Mouse (Mus musculus) heart, embryonic 11.5 days (tissue): ENCODE measurements around the gene Lmo2. TPM values are rescaled to one million over a fixed set of nuclear protein-coding genes. Genes with fewer than 3 reads are reported as not detected.

Experiments
- ATAC-seq: fragments of 200-750 bp; cut with Nextera tagmentation; replicated peaks from 2 replicates; pipeline ENCODE4 v1.8.0; 2017; ENCODE audit warnings: moderate library complexity; ENCODE audit not compliant: insufficient number of reproducible peaks, low FRiP score, low TSS enrichment
- H3K27ac ChIP-seq: fragments of 300-500 bp; sonication (generic); 2 replicates; pipeline ENCODE4 v1.5.1; 2014; ENCODE audit warnings: mild to moderate bottlenecking, low read depth, low read length
- H3K27me3 ChIP-seq: fragments of 300-500 bp; sonication (generic); 2 replicates; pipeline ENCODE4 v1.6.1; 2014; ENCODE audit warnings: mild to moderate bottlenecking, low read length, mixed read lengths; ENCODE audit not compliant: control insufficient read depth, insufficient read depth
- H3K36me3 ChIP-seq: fragments of 300-500 bp; sonication (generic); 2 replicates; pipeline ENCODE4 v1.6.1; 2014; ENCODE audit warnings: mild to moderate bottlenecking, low read length, moderate library complexity, mixed read lengths; ENCODE audit not compliant: control insufficient read depth, insufficient read depth
- H3K4me1 ChIP-seq: fragments of 300-500 bp; sonication (generic); 2 replicates; pipeline ENCODE4 v1.6.1; 2014; ENCODE audit warnings: low read length; ENCODE audit not compliant: control insufficient read depth, insufficient read depth
- H3K4me2 ChIP-seq: fragments of 300-500 bp; sonication (generic); 2 replicates; pipeline ENCODE4 v1.6.1; 2014; ENCODE audit warnings: mild to moderate bottlenecking, moderate library complexity
- H3K4me3 ChIP-seq: fragments of 300-500 bp; sonication (generic); 2 replicates; pipeline ENCODE4 v1.5.1; 2014; ENCODE audit warnings: low read depth, low read length
- H3K9ac ChIP-seq: fragments of 300-500 bp; sonication (generic); 2 replicates; pipeline ENCODE4 v1.6.1; 2014; ENCODE audit warnings: mild to moderate bottlenecking, low read depth, low read length, moderate library complexity
- H3K9me3 ChIP-seq: fragments of 300-500 bp; sonication (generic); replicated peaks from 2 replicates; pipeline ENCODE4 v1.6.1; 2016; ENCODE audit warnings: low read length; ENCODE audit not compliant: control insufficient read depth
- WGBS: fragments of 180-500 bp; shearing (Covaris S2); extraction: QIAGEN DNeasy Blood & Tissue Kit; methylation state at CpG from one replicate; pipeline ENCODE4 v1.1.7; 2014; ENCODE audit not compliant: insufficient replicate concordance; 5-methylcytosine and 5-hydroxymethylcytosine counted together
- polyA plus RNA-seq: library from polyadenylated mRNA; unstranded; fragments of >200 nt; fragmentation: Nextera tagmentation; extraction: Ambion mirVana; gene quantifications from 2 replicates; pipeline ENCODE4 v1.2.1, GENCODE M21; 2014

Gene Lmo2
- polyA plus RNA-seq, 1 experiment from 2014 or later, result 27.9 TPM

DNA sequence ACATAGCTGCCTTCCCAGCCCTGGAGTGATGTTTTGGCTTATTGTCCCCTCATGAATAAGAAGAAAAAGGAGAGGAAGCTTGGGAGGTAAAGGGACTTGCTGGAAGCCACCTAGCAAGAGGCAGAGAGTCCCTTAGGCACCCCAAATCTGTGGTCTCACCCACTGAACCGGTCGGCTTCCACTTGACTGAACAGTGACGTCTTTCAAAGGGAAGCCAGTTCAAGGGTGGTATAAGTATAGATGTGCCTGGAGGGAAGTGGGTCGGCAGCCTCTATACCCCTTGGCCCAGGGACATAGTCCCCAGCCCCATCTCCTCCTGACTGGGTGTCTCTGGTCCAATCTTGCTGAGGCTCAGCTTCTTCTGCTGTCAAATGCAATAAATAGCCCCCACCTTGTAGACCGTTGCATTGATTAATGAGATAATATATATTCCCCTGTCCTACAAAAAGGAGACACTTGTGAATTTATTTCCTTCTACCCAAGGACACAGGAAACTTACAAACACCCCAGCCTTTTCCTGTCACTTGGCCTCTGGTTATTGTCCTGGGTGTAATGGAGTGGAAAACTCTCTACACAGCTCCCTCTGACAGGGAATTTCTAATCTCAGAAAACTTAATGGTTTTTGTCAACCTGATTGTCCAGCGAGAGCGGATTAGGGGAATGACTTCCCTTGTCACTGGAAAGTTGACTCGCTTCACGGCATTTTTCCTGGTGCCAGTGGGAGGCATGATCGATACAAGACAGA lies 21.9 kb upstream of the Lmo2 start:
- Histone ChIP-seq H3K4me2 (no peak overlapping the region), H3K4me1 (no peaks in the 10 kb centered on the region), H3K27me3 (no peaks in the 10 kb centered on the region), H3K27ac (no peak overlapping the region), H3K4me3 (no peak overlapping the region), H3K9me3 (no peaks in the 10 kb centered on the region), H3K9ac (no peak overlapping the region), H3K36me3 (no peaks in the 10 kb centered on the region)
- 55% methylated on average over 10 of the region's 10 CpGs for WGBS
- ATAC-seq, result no peak

DNA sequence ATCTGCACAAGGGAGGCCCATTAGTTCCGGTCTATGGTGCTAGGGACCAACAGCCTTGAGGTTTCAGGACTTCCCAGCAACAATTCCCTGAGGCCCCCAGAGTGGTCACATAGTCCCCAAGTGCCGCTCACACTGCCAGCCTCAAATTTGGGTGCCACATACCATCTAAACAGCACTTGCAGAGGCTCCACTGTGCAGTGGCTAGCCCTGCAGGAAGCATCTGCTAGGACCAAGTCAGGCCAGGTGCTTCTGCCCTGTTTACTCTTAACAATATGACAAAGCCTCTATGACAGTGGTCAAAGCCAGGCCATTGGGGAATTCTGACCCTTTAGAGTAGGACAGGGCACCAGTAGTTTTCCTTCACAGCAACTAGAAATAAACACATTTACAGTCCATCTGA lies 21.1 kb upstream of the Lmo2 start:
- WGBS, result 90% methylated on average over 2 of the region's 2 CpGs
- no peak overlapping the region for H3K4me2 ChIP-seq
- H3K27ac ChIP-seq, result no peak overlapping the region
- H3K4me3 ChIP-seq, result no peak overlapping the region
- ATAC-seq, result no peak
- no peak overlapping the region for H3K9ac ChIP-seq
- no peaks in the 10 kb centered on the region for H3K36me3 ChIP-seq
- no peaks in the 10 kb centered on the region for H3K27me3 ChIP-seq
- H3K9me3 ChIP-seq, result no peaks in the 10 kb centered on the region
- H3K4me1 ChIP-seq, result no peaks in the 10 kb centered on the region

DNA sequence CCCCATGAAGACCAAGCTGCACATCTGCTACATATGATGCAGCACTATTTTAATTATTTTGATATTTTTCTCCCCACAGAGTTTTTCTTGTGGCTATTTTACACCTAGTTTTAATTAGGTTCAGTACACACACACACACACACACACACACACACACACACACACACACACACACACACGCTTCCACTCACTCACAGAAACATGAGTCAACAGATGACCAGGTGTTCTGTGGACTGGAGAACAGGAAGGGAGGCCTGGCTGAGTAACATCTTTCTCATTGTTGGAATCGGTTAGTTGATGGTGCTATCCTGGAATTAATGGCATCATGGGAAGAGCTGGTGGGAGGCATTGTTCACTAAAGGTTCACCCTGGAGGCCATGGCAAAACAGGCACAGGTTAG lies 20.1 kb upstream of the Lmo2 start:
- H3K27me3 ChIP-seq, result no peaks in the 10 kb centered on the region
- no peak overlapping the region for H3K4me2 ChIP-seq
- H3K4me3 ChIP-seq, result no peak overlapping the region
- no peak for ATAC-seq
- no peak overlapping the region for H3K9ac ChIP-seq
- WGBS, result 85% methylated on average over 2 of the region's 2 CpGs
- no peaks in the 10 kb centered on the region for H3K9me3 ChIP-seq
- no peak overlapping the region for H3K27ac ChIP-seq
- no peaks in the 10 kb centered on the region for H3K36me3 ChIP-seq
- H3K4me1 ChIP-seq, result no peaks in the 10 kb centered on the region

DNA sequence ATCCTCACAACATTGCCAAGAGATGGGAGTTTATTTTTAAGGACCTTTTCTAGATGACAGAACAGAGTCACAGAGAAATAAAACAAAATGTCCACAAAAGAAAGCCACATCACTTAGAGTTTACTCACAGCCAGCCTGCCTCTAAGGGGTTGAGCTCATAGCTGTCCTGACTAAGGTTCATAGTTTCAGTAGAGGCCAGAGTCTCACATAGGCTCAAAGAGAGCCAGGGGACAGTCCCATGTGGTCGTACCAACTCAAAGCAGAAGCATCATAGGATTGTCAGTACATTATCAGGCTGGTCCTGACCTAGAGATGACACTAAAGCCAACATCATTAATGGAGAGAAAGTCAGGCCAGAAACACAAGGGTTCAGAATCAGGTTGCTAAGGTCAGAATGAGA lies 19.2 kb upstream of the Lmo2 start:
- Histone ChIP-seq H3K27me3 (no peaks in the 10 kb centered on the region), H3K4me3 (no peak overlapping the region), H3K36me3 (no peaks in the 10 kb centered on the region), H3K4me2 (no peak overlapping the region), H3K9me3 (no peaks in the 10 kb centered on the region), H3K4me1 (no peaks in the 10 kb centered on the region), H3K9ac (no peak overlapping the region), H3K27ac (no peak overlapping the region)
- no peak for ATAC-seq
- WGBS, result 75% methylated on average over 1 of the region's 1 CpGs

DNA sequence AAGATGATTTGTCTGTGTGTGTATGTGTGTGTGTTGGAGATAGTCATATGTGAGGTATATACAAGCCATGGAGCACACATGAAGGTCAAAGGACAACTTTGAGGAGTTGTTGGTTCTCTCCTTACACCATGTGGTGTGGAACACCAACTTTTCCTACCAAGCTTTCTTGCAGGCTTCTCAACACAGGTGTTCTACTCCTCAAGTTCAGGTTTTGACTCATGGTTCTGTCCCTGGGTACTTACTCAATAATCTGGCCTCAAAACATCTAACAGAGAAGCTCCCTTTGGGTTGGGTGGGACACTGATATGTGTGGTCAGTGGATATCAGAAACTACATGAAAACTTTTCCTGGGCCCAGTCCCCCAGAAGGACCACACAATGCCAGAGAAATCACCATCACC lies 18.8 kb upstream of the Lmo2 start:
- H3K27me3 ChIP-seq, result no peaks in the 10 kb centered on the region
- H3K4me3 ChIP-seq, result no peak overlapping the region
- H3K9ac ChIP-seq, result no peak overlapping the region
- no peaks in the 10 kb centered on the region for H3K4me1 ChIP-seq
- H3K9me3 ChIP-seq, result no peaks in the 10 kb centered on the region
- no peak overlapping the region for H3K27ac ChIP-seq
- H3K4me2 ChIP-seq, result no peak overlapping the region
- no peak for ATAC-seq
- no peaks in the 10 kb centered on the region for H3K36me3 ChIP-seq

DNA sequence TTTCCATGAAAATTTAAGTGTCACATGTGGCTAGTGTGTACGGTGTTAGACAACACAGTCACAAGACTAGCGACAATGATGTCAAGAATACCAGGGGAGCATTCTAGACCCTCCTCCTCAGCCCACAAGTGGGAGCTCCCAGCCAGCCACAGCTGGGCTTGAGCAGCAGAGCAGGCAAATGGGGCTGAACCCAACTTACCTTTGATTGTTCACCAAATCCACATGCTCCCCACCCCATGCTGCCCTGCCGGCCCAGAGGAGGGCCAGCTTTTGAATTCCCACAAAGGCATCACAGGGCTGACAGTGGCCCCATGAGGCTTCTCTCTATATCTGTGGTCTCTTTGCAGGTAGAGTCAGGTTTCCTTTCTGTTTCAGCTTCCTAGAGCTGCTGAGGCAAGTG lies 16.7 kb upstream of the Lmo2 start:
- no peak for ATAC-seq
- no peak overlapping the region for H3K4me2 ChIP-seq
- no peak overlapping the region for H3K27ac ChIP-seq
- H3K9ac ChIP-seq, result no peak overlapping the region
- H3K36me3 ChIP-seq, result no peaks in the 10 kb centered on the region
- 64% methylated on average over 3 of the region's 3 CpGs for WGBS
- no peaks in the 10 kb centered on the region for H3K27me3 ChIP-seq
- no peak overlapping the region for H3K4me3 ChIP-seq
- 0 out of 2 replicates have a peak, but pooled peaks cover 6% of the 10 kb centered on the region for H3K4me1 ChIP-seq
- no peaks in the 10 kb centered on the region for H3K9me3 ChIP-seq

DNA sequence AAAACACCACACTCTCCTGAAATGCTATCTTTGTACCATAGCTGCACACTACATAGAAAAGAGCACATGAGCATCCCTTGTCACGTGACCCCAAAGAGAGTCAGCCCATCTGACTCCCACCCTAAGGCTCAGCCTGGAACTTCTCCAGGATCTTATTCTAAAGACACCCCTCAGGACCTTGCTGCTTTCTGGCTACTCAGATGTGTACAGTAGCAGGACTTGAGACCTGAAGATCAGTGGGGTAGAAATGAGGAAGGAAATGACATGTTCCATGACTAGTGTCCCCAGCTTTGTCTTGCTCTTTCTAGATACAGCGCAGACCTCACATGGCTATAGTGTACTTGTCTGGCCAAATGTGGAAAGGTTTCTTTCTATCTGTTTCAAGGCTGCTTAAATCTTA lies 12.9 kb upstream of the Lmo2 start:
- Histone ChIP-seq H3K9ac (no peak overlapping the region), H3K4me2 (no peak overlapping the region), H3K9me3 (no peaks in the 10 kb centered on the region), H3K36me3 (no peaks in the 10 kb centered on the region), H3K4me3 (no peak overlapping the region), H3K4me1 (0 out of 2 replicates have a peak, but pooled peaks cover 6% of the 10 kb centered on the region), H3K27ac (no peak overlapping the region), H3K27me3 (no peaks in the 10 kb centered on the region)
- WGBS, result 81% methylated on average over 2 of the region's 2 CpGs
- ATAC-seq, result no peak

DNA sequence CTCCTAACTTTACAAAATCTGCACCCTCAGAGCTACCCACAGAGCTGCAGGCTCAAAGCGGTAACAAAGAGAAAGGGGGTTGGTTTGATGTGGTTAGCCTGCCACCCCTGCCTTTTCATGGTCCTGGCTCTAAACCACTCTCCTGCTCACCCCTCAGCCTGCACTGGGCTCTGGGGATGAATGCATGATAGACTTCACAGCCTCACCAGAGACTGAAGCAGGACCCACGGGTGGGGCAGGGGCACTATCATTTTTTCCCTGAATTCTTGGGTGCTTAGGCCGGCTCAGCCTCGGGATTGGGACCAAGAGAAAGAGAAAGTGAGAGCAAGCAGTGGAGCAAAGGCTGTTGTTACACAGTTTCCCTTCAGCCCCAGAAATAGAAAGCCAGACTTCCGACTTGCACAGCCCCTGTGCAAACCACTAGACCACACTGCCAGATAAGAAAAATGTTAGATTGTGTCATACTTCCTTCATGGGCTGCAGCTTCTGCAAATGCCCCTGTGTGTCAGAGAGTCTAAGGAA lies 12.2 kb upstream of the Lmo2 start:
- H3K36me3 ChIP-seq, result no peaks in the 10 kb centered on the region
- H3K4me1 ChIP-seq, result 0 out of 2 replicates have a peak, but pooled peaks cover 6% of the 10 kb centered on the region
- H3K9me3 ChIP-seq, result no peaks in the 10 kb centered on the region
- no peak overlapping the region for H3K9ac ChIP-seq
- ATAC-seq, result no peak
- no peaks in the 10 kb centered on the region for H3K27me3 ChIP-seq
- no peak overlapping the region for H3K27ac ChIP-seq
- WGBS, result 61% methylated on average over 5 of the region's 5 CpGs
- no peak overlapping the region for H3K4me2 ChIP-seq
- no peak overlapping the region for H3K4me3 ChIP-seq

DNA sequence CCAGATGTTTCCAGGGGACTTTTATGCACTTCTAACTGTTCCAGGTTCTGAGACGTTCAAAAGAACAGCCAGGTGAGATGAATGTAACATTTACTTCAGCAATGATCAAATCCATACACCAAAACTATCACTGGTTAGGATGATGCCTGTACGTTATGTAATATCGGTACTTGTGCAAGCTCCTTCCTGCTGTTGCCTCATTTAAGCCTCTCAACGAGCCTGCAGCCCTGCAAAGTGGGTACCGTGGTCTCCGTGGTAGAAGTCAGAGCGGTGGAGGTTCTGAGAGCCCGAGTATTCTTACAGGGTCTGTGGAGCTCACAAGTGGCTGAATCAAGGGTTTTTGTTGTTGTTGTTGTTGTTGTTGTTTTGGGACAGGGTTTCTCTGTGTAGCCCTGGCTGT lies 10.9 kb upstream of the Lmo2 start:
- H3K4me2 ChIP-seq, result no peak overlapping the region
- H3K9ac ChIP-seq, result no peak overlapping the region
- no peak overlapping the region for H3K27ac ChIP-seq

More for the DNA sequence above, 10.9 kb upstream of the Lmo2 start:
- no peaks in the 10 kb centered on the region for H3K36me3 ChIP-seq
- no peak overlapping the region for H3K4me3 ChIP-seq
- H3K9me3 ChIP-seq, result no peaks in the 10 kb centered on the region
- ATAC-seq, result no peak
- WGBS, result 78% methylated on average over 8 of the region's 8 CpGs
- no peaks in the 10 kb centered on the region for H3K27me3 ChIP-seq
- 0 out of 2 replicates have a peak, but pooled peaks cover 6% of the 10 kb centered on the region for H3K4me1 ChIP-seq
